In genomic region chr1:166409177-166409700, GRCm38 (mm10) we compare ENCODE assay signal across 8 mouse cellular contexts. TPM values are rescaled to one million over a fixed set of nuclear protein-coding genes. Genes with fewer than 3 reads are reported as not detected.
DNase-seq lines count a peak whose midpoint lies in the region; ATAC-seq and TF ChIP-seq lines count a peak whose summit lies in the region.

No protein-coding gene starts in this region.

- peak overlapping the region; percentile 66 for H3K4me2 ChIP-seq in forebrain, embryonic 14.5 days (ENCODE audit: low read length)
- peak overlapping the region; percentile 85 for H3K4me2 ChIP-seq in hindbrain, embryonic 15.5 days
- H3K4me2 ChIP-seq in midbrain, embryonic 15.5 days, result peak overlapping the region; percentile 83

- DNase-seq in kidney, adult 11 months, result peak; percentile 33
- no peak for DNase-seq in kidney, adult 18-20 months
- DNase-seq in forebrain, embryonic 14.5 days (ENCODE audit: low spot score), result peak; percentile 52
- peak; percentile 50 for DNase-seq in liver, adult 2 months (ENCODE audit: extremely low read depth, low read depth, low spot score)

- H3K9me3 ChIP-seq in forebrain, embryonic 14.5 days (replicated peaks; ENCODE audit: control insufficient read depth, low read length), result no peaks in the 10 kb centered on the region
- no peaks in the 10 kb centered on the region for H3K9me3 ChIP-seq in hindbrain, embryonic 15.5 days
- H3K9me3 ChIP-seq in midbrain, embryonic 15.5 days, result no peaks in the 10 kb centered on the region

- H3K4me1 ChIP-seq in forebrain, embryonic 14.5 days (ENCODE audit: control insufficient read depth, insufficient read depth, low read length), result peaks cover 12% of the 10 kb centered on the region
- H3K4me1 ChIP-seq in hindbrain, embryonic 15.5 days (replicated peaks), result peaks cover 29% of the 10 kb centered on the region
- H3K4me1 ChIP-seq in liver, adult 2 months (ENCODE audit: control insufficient read depth, insufficient read depth, low read length), result no peaks in the 10 kb centered on the region
- peaks cover 24% of the 10 kb centered on the region for H3K4me1 ChIP-seq in midbrain, embryonic 15.5 days

- peak overlapping the region; percentile 89 for H3K9ac ChIP-seq in forebrain, embryonic 14.5 days (ENCODE audit: low read length)
- H3K9ac ChIP-seq in hindbrain, embryonic 15.5 days, result peak overlapping the region; percentile 76
- peak overlapping the region; percentile 72 for H3K9ac ChIP-seq in liver, adult 2 months (ENCODE audit: low read depth, low read length)
- peak overlapping the region; percentile 83 for H3K9ac ChIP-seq in midbrain, embryonic 15.5 days

- H3K36me3 ChIP-seq in forebrain, embryonic 14.5 days (ENCODE audit: control insufficient read depth, insufficient read depth, low read length), result peaks cover 36% of the 10 kb centered on the region
- peaks cover 25% of the 10 kb centered on the region for H3K36me3 ChIP-seq in hindbrain, embryonic 15.5 days
- H3K36me3 ChIP-seq in liver, adult 2 months (ENCODE audit: control insufficient read depth, insufficient read depth, low read length), result no peaks in the 10 kb centered on the region
- H3K36me3 ChIP-seq in midbrain, embryonic 15.5 days (replicated peaks), result peaks cover 7% of the 10 kb centered on the region; the same call in 1 of the 2 replicates

- WGBS in forebrain, embryonic 14.5 days, result under 1% methylated on average over 42 of the region's 45 CpGs
- under 1% methylated on average over 36 of the region's 45 CpGs for WGBS in hindbrain, embryonic 15.5 days
- 2% methylated on average over 44 of the region's 45 CpGs for WGBS in liver, adult 2 months
- 1% methylated on average over 21 of the region's 45 CpGs for whole genome bisulfite sequencing in midbrain, embryonic 15.5 days

- ATAC-seq in activated CD4-positive, CD25-positive, alpha-beta regulatory T cell, adult 4 months, result peak; percentile 12
- peak; percentile 79; the same call in 1 of the 2 replicates for ATAC-seq in forebrain, embryonic 14.5 days
- no peak; the same call in 1 of the 2 replicates for ATAC-seq in hindbrain, embryonic 15.5 days (ENCODE audit: low FRiP score, low read depth)
- ATAC-seq in midbrain, embryonic 15.5 days (replicated peaks), result peak; percentile 86
- ATAC-seq in erythroid progenitor cell, adult 5-6 weeks (replicated peaks; ENCODE audit: low FRiP score, poor library complexity, severe bottlenecking), result no peak

- H3K79me2 ChIP-seq in liver, adult 2 months (ENCODE audit: control insufficient read depth, insufficient read depth, low read length), result no peaks in the 10 kb centered on the region

- TF ChIP-seq CTCF in liver, adult 2 months (IDR thresholded peaks at IDR 0.05; ENCODE audit: low read depth, low read length), result no peak

- H3K27ac ChIP-seq in forebrain, embryonic 14.5 days (ENCODE audit: low read depth, low read length), result peak overlapping the region; percentile 74; the same call in 1 of the 2 replicates
- peak overlapping the region; percentile 84 for H3K27ac ChIP-seq in hindbrain, embryonic 15.5 days (replicated peaks)
- no peak overlapping the region for H3K27ac ChIP-seq in liver, adult 2 months (replicated peaks; ENCODE audit: insufficient read depth, low read depth, low read length)
- peak overlapping the region; percentile 87 for H3K27ac ChIP-seq in midbrain, embryonic 15.5 days

- TF ChIP-seq POLR2A in liver, adult 2 months (IDR thresholded peaks at IDR 0.05; ENCODE audit: extremely low read depth, insufficient read depth, low read length), result no peak

- H3K27me3 ChIP-seq in forebrain, embryonic 14.5 days (replicated peaks; ENCODE audit: control insufficient read depth, insufficient read depth, low read length), result no peaks in the 10 kb centered on the region
- H3K27me3 ChIP-seq in hindbrain, embryonic 15.5 days, result no peaks in the 10 kb centered on the region
- H3K27me3 ChIP-seq in liver, adult 2 months (ENCODE audit: control insufficient read depth, insufficient read depth, low read length), result no peaks in the 10 kb centered on the region
- H3K27me3 ChIP-seq in midbrain, embryonic 15.5 days (replicated peaks), result no peaks in the 10 kb centered on the region

- peak overlapping the region; percentile 78 for H3K4me3 ChIP-seq in forebrain, embryonic 14.5 days (ENCODE audit: low read depth, low read length)
- peak overlapping the region; percentile 67 for H3K4me3 ChIP-seq in hindbrain, embryonic 15.5 days
- H3K4me3 ChIP-seq in liver, adult 2 months (ENCODE audit: insufficient read depth, low read depth, low read length), result peak overlapping the region; percentile 54
- H3K4me3 ChIP-seq in midbrain, embryonic 15.5 days, result peak overlapping the region; percentile 82

RNA-seq across cellular contexts. Expression of gene Pogk, which starts 0.4 kb away (rescaled TPM):
- polyA plus RNA-seq in activated CD4-positive, CD25-positive, alpha-beta regulatory T cell, adult 4 months (2017; shearing (Covaris generic)), result 1 to 10 TPM; 2.4 to 2.5 TPM
- 34.0 and 36.4 TPM in 2 replicates for polyA plus RNA-seq in forebrain, embryonic 14.5 days (2014; fragmentation: Nextera tagmentation; extraction: Ambion mirVana)
- polyA plus RNA-seq in hindbrain, embryonic 15.5 days (2015; fragmentation: Nextera tagmentation; extraction: Ambion mirVana), result 34.1 and 38.6 TPM in 2 replicates
- total RNA-seq in liver, adult 2 months (2014; rRNA removed), result 1.8 and 3.3 TPM in 2 replicates
- polyA plus RNA-seq in liver, adult 2 months (2012; rRNA removed), result 1.8 and 1.9 TPM in 2 replicates
- 36.7 and 41.3 TPM in 2 replicates for polyA plus RNA-seq in midbrain, embryonic 15.5 days (2015; fragmentation: Nextera tagmentation; extraction: Ambion mirVana)
- 1.3 TPM in 1 of 2 replicates, not detected in the other for total RNA-seq in erythroid progenitor cell, adult 5-6 weeks (2015; ENCODE audit: low replicate concordance)
- 1.1 and 1.9 TPM in 2 replicates for total RNA-seq in erythroid progenitor cell, adult 5-6 weeks (2017; ENCODE audit: low replicate concordance)

RNA-seq across cellular contexts. Expression of gene Tada1, which starts 30.3 kb away (rescaled TPM):
- polyA plus RNA-seq in activated CD4-positive, CD25-positive, alpha-beta regulatory T cell, adult 4 months (2017; shearing (Covaris generic)), result 10 to 100 TPM; 41.1 to 49.6 TPM
- polyA plus RNA-seq in forebrain, embryonic 14.5 days (2014; fragmentation: Nextera tagmentation; extraction: Ambion mirVana), result 113 and 127 TPM in 2 replicates
- polyA plus RNA-seq in hindbrain, embryonic 15.5 days (2015; fragmentation: Nextera tagmentation; extraction: Ambion mirVana), result 71.4 and 79.7 TPM in 2 replicates
- 12.5 and 12.6 TPM in 2 replicates for total RNA-seq in liver, adult 2 months (2014; rRNA removed)
- polyA plus RNA-seq in liver, adult 2 months (2012; rRNA removed), result 8.1 and 11.8 TPM in 2 replicates
- 90.5 and 94.9 TPM in 2 replicates for polyA plus RNA-seq in midbrain, embryonic 15.5 days (2015; fragmentation: Nextera tagmentation; extraction: Ambion mirVana)
- 17.6 and 29.2 TPM in 2 replicates for total RNA-seq in erythroid progenitor cell, adult 5-6 weeks (2015; ENCODE audit: low replicate concordance)
- total RNA-seq in erythroid progenitor cell, adult 5-6 weeks (2017; ENCODE audit: low replicate concordance), result 6.4 and 19.9 TPM in 2 replicates

Comparison
In these comparisons a context has a peak if more than half of its experiments do, and no peak if none do; other contexts are left out.
1. ATAC-seq: peak in activated CD4-positive, CD25-positive, alpha-beta regulatory T cell, adult 4 months (single experiment), forebrain, embryonic 14.5 days (single experiment) and midbrain, embryonic 15.5 days (single experiment); none in hindbrain, embryonic 15.5 days (single experiment) and erythroid progenitor cell, adult 5-6 weeks (single experiment).
2. RNA of gene Pogk, which starts 0.4 kb away (polyA plus RNA-seq): 36.7 to 41.3 TPM in midbrain, embryonic 15.5 days, 34.1 to 38.6 TPM in hindbrain, embryonic 15.5 days and 34.0 to 36.4 TPM in forebrain, embryonic 14.5 days; 2.4 to 2.5 TPM in activated CD4-positive, CD25-positive, alpha-beta regulatory T cell, adult 4 months and 1.8 to 1.9 TPM in liver, adult 2 months; every median in the first group is over 10 times any median in the second.
3. Peak in every context shown above with its lines, with median percentiles within 50 percentile points of each other: H3K4me2 ChIP-seq, H3K4me3 ChIP-seq and H3K9ac ChIP-seq.